Mouse (Mus musculus): ENCODE results near the gene Prickle2.

The Prickle2 gene

GRCm38 (mm10) chr6:92383196-92383782, 322.7 kb downstream of the Prickle2 start:
- DNase-seq (ENCODE audit: low read depth, low spot score) = no peak

- DNase-seq (ENCODE audit: low read depth, low spot score) = no peak
Measured at GRCm38 (mm10) chr6:92381085-92381484, 324.9 kb downstream of the Prickle2 start.

- no peak for DNase-seq (ENCODE audit: low read depth, low spot score)
Measured at GRCm38 (mm10) chr6:92374826-92375225, 331.1 kb downstream of the Prickle2 start.

- DNase-seq (ENCODE audit: low read depth, low spot score) = no peak
Measured at GRCm38 (mm10) chr6:92370896-92371295, 335.1 kb downstream of the Prickle2 start.

GRCm38 (mm10) chr6:92347278-92348028, 358.5 kb downstream of the Prickle2 start:
- DNase-seq (ENCODE audit: low read depth, low spot score) = no peak

GRCm38 (mm10) chr6:92346729-92347128, 359.2 kb downstream of the Prickle2 start:
- no peak for DNase-seq (ENCODE audit: low read depth, low spot score)

- DNase-seq (ENCODE audit: low read depth, low spot score) = no peak
Measured at GRCm38 (mm10) chr6:92345151-92345550, 360.8 kb downstream of the Prickle2 start.

- DNase-seq (ENCODE audit: low read depth, low spot score) = no peak
Measured at GRCm38 (mm10) chr6:92344588-92344987, 361.4 kb downstream of the Prickle2 start.

Data from A20 (cell line).